Mouse (Mus musculus) MEL (cell line): ENCODE results near the gene Gh.

Source experiments
- CTCF ChIP-seq, 3 experiments: IDR thresholded peaks in 2 of 3; conservative IDR thresholded peaks in 1 of 3; 2 replicates each; pipeline ENCODE4 v1.5.1; 2011 to 2012; ENCODE audit warnings: low read length in 3 of 3, low read depth in 2 of 3, mild to moderate bottlenecking in 2 of 3, improper control_type of control experiment in 1 of 3, inconsistent platforms in 1 of 3, mixed read lengths in 1 of 3, moderate library complexity in 1 of 3; ENCODE audit not compliant: control insufficient read depth in 1 of 3, insufficient read depth in 1 of 3, poor library complexity in 1 of 3, severe bottlenecking in 1 of 3
- E2F4 ChIP-seq: IDR thresholded peaks from 2 replicates; pipeline ENCODE4 v1.6.1; 2011; ENCODE audit warnings: low read depth, low read length, improper control_type of control experiment, borderline replicate concordance
- EP300 ChIP-seq, 2 experiments: IDR thresholded peaks; 2 replicates each; pipeline ENCODE4 v1.6.1; 2011; ENCODE audit warnings: improper control_type of control experiment in 2 of 2, low read length in 2 of 2, low read depth in 1 of 2, mild to moderate bottlenecking in 1 of 2
- GATA1 ChIP-seq: IDR thresholded peaks from 2 replicates; pipeline ENCODE4 v1.6.1; 2011; ENCODE audit warnings: low read depth, low read length, improper control_type of control experiment
- HCFC1 ChIP-seq: IDR thresholded peaks from 2 replicates; pipeline ENCODE4 v1.6.1; 2012; ENCODE audit warnings: low read depth, mild to moderate bottlenecking, inconsistent platforms, low read length, improper control_type of control experiment, moderate library complexity
- JUND ChIP-seq: IDR thresholded peaks from 2 replicates; pipeline ENCODE4 v1.6.1; 2011; ENCODE audit warnings: low read depth, mild to moderate bottlenecking, improper control_type of control experiment, low read length
- MAX ChIP-seq: IDR thresholded peaks from 2 replicates; pipeline ENCODE4 v1.6.1; 2011; ENCODE audit warnings: low read length, improper control_type of control experiment
- MYC ChIP-seq: IDR thresholded peaks from 2 replicates; pipeline ENCODE4 v1.6.1; 2011; ENCODE audit warnings: low read depth, mild to moderate bottlenecking, low read length, improper control_type of control experiment, moderate library complexity
- POLR2A ChIP-seq, 2 experiments: IDR thresholded peaks; 2 replicates each; pipeline ENCODE4 v1.6.1; 2011 to 2012; ENCODE audit warnings: low read length in 2 of 2, mild to moderate bottlenecking in 2 of 2, control low read depth in 1 of 2, improper control_type of control experiment in 1 of 2, low read depth in 1 of 2, moderate library complexity in 1 of 2; ENCODE audit not compliant: control insufficient read depth in 1 of 2, insufficient read depth in 1 of 2, poor library complexity in 1 of 2
- TAL1 ChIP-seq: IDR thresholded peaks from 2 replicates; pipeline ENCODE4 v1.6.1; 2012; ENCODE audit warnings: mild to moderate bottlenecking, inconsistent platforms, low read length, moderate library complexity, mixed read lengths

GRCm38 (mm10) chr11:106344910-106345309, 43.2 kb upstream of the Gh start:
- TF ChIP-seq CTCF (IDR thresholded peaks at IDR 0.05 in 2 of 3, conservative IDR thresholded peaks at IDR 0.05 in 1 of 3; ENCODE audit: control insufficient read depth in 1 of 3, insufficient read depth in 1 of 3, low read depth in 2 of 3, low read length in 3 of 3, poor library complexity in 1 of 3, severe bottlenecking in 1 of 3) (no peak), POLR2A (IDR thresholded peaks at IDR 0.05; ENCODE audit: control insufficient read depth in 1 of 2, insufficient read depth in 1 of 2, low read depth in 1 of 2, low read length in 2 of 2, poor library complexity in 1 of 2) (no peak), TAL1 (no peak), E2F4 (no peak), GATA1 (no peak), MAX (no peak), JUND (no peak), HCFC1 (no peak), EP300 (IDR thresholded peaks at IDR 0.05; ENCODE audit: low read depth in 1 of 2, low read length in 2 of 2) (no peak), MYC (no peak)
